Mouse (Mus musculus) CH12.LX (cell line): Measurements from ENCODE around the gene Tmem151b. TPM values are rescaled to one million over a fixed set of nuclear protein-coding genes. Genes with fewer than 3 reads are reported as not detected.

Experiments used
- DNase-seq: peaks from one replicate; pipeline ENCODE4 v3.0.0-alpha.2; 2013; ENCODE audit errors: extremely low read depth
- H3K27ac ChIP-seq: 2 replicates; pipeline ENCODE4 v1.5.1; 2012; ENCODE audit warnings: low read depth, mild to moderate bottlenecking, control low read depth, moderate library complexity; ENCODE audit not compliant: insufficient read depth
- H3K27me3 ChIP-seq: replicated peaks from 2 replicates; pipeline ENCODE3; 2012; ENCODE audit warnings: inconsistent platforms
- H3K36me3 ChIP-seq, 2 experiments: replicated peaks in 1 of 2; 2 replicates each; pipeline versions ENCODE3 to v1.6.1; 2012; ENCODE audit warnings: inconsistent platforms in 1 of 2, low read length in 1 of 2, mild to moderate bottlenecking in 1 of 2, mixed read lengths in 1 of 2, moderate library complexity in 1 of 2; ENCODE audit not compliant: control insufficient read depth in 1 of 2, insufficient read depth in 1 of 2
- H3K4me1 ChIP-seq, 2 experiments: 2 replicates each; pipeline ENCODE4 v1.6.1; 2012; ENCODE audit warnings: inconsistent platforms in 1 of 2, moderate library complexity in 1 of 2; ENCODE audit not compliant: insufficient read depth in 2 of 2, control insufficient read depth in 1 of 2
- H3K4me2 ChIP-seq: 2 replicates; pipeline ENCODE4 v1.6.1; 2012; ENCODE audit warnings: low read depth, mild to moderate bottlenecking, control low read depth; ENCODE audit not compliant: poor library complexity, insufficient read depth, severe bottlenecking
- H3K4me3 ChIP-seq, 3 experiments: fragments of 150-350 bp in 1 of 3; sonication (generic) in 1 of 3; replicated peaks in 1 of 3; 2 replicates each; pipeline versions ENCODE3 to v1.5.1; 2011 to 2012; ENCODE audit warnings: low read depth in 2 of 3, low read length in 2 of 3, mild to moderate bottlenecking in 2 of 3, moderate library complexity in 2 of 3, control low read depth in 1 of 3, improper control_type of control experiment in 1 of 3, inconsistent platforms in 1 of 3, mixed read lengths in 1 of 3; ENCODE audit not compliant: poor library complexity in 1 of 3
- H3K79me2 ChIP-seq: replicated peaks from 2 replicates; pipeline ENCODE4 v1.6.1; 2012; ENCODE audit warnings: mild to moderate bottlenecking, moderate library complexity; ENCODE audit not compliant: control insufficient read depth, poor library complexity, insufficient read depth, severe bottlenecking; ENCODE audit errors: extremely low read depth
- H3K9ac ChIP-seq: 2 replicates; pipeline ENCODE4 v1.6.1; 2012; ENCODE audit warnings: low read depth, mild to moderate bottlenecking, control low read depth, moderate library complexity; ENCODE audit not compliant: insufficient read depth
- H3K9me3 ChIP-seq: replicated peaks from 2 replicates; pipeline ENCODE3; 2012; ENCODE audit warnings: low read length, inconsistent platforms, mixed read lengths
- BHLHE40 ChIP-seq: IDR thresholded peaks from 2 replicates; pipeline ENCODE4 v1.6.1; 2011; ENCODE audit warnings: mild to moderate bottlenecking, low read depth, low read length, improper control_type of control experiment
- CHD1 ChIP-seq: IDR thresholded peaks from 2 replicates; pipeline ENCODE4 v1.6.1; 2012; ENCODE audit warnings: low read depth, low read length, improper control_type of control experiment, inconsistent platforms
- E2F4 ChIP-seq: IDR thresholded peaks from 2 replicates; pipeline ENCODE4 v1.6.1; 2011; ENCODE audit warnings: low read depth, low read length, improper control_type of control experiment; ENCODE audit not compliant: insufficient replicate concordance
- ELF1 ChIP-seq: IDR thresholded peaks from 2 replicates; pipeline ENCODE4 v1.6.1; 2014; ENCODE audit warnings: low read depth, mild to moderate bottlenecking, inconsistent platforms, low read length, improper control_type of control experiment
- EP300 ChIP-seq: IDR thresholded peaks from 2 replicates; pipeline ENCODE4 v1.6.1; 2011; ENCODE audit warnings: low read length, improper control_type of control experiment
- ETS1 ChIP-seq: conservative IDR thresholded peaks from 2 replicates; pipeline ENCODE4 v1.6.1; 2012; ENCODE audit warnings: low read depth, mild to moderate bottlenecking, inconsistent platforms, low read length, improper control_type of control experiment, moderate library complexity
- HCFC1 ChIP-seq: IDR thresholded peaks from 2 replicates; pipeline ENCODE4 v1.6.1; 2012; ENCODE audit warnings: low read depth, mild to moderate bottlenecking, inconsistent platforms, low read length, improper control_type of control experiment
- IRF4 ChIP-seq: IDR thresholded peaks from 2 replicates; pipeline ENCODE4 v1.6.1; 2014; ENCODE audit warnings: low read depth, mild to moderate bottlenecking, inconsistent platforms, low read length, improper control_type of control experiment
- JUN ChIP-seq: IDR thresholded peaks from 2 replicates; pipeline ENCODE4 v1.6.1; 2011; ENCODE audit warnings: low read depth, mild to moderate bottlenecking, low read length, improper control_type of control experiment, moderate library complexity; ENCODE audit not compliant: insufficient read depth
- JUND ChIP-seq: conservative IDR thresholded peaks from 2 replicates; pipeline ENCODE4 v1.6.1; 2011; ENCODE audit warnings: low read depth, low read length, improper control_type of control experiment
- KAT2A ChIP-seq: IDR thresholded peaks from 2 replicates; pipeline ENCODE4 v1.6.1; 2012; ENCODE audit warnings: low read length, improper control_type of control experiment, inconsistent platforms; ENCODE audit not compliant: insufficient replicate concordance
- MAX ChIP-seq: IDR thresholded peaks from 2 replicates; pipeline ENCODE4 v1.6.1; 2011; ENCODE audit warnings: low read length, improper control_type of control experiment
- MYC ChIP-seq: IDR thresholded peaks from 2 replicates; pipeline ENCODE4 v1.6.1; 2011; ENCODE audit warnings: low read depth, mild to moderate bottlenecking, improper control_type of control experiment, low read length
- NRF1 ChIP-seq: IDR thresholded peaks from 2 replicates; pipeline ENCODE4 v1.6.1; 2014; ENCODE audit warnings: low read depth, mild to moderate bottlenecking, inconsistent platforms, low read length, improper control_type of control experiment, moderate library complexity
- PAX5 ChIP-seq: IDR thresholded peaks from 2 replicates; pipeline ENCODE4 v1.6.1; 2012; ENCODE audit warnings: low read length, inconsistent platforms, mixed read lengths
- POLR2A ChIP-seq: IDR thresholded peaks from 2 replicates; pipeline ENCODE4 v1.6.1; 2011; ENCODE audit warnings: low read depth, mild to moderate bottlenecking, improper control_type of control experiment, low read length
- POLR2AphosphoS2 ChIP-seq: IDR thresholded peaks from 2 replicates; pipeline ENCODE4 v1.6.1; 2011; ENCODE audit warnings: low read depth, low read length, improper control_type of control experiment
- RCOR1 ChIP-seq: conservative IDR thresholded peaks from 2 replicates; pipeline ENCODE4 v1.6.1; 2012; ENCODE audit warnings: low read depth, mild to moderate bottlenecking, inconsistent platforms, low read length, improper control_type of control experiment
- TCF12 ChIP-seq: IDR thresholded peaks from 2 replicates; pipeline ENCODE4 v1.6.1; 2014; ENCODE audit warnings: low read depth, mild to moderate bottlenecking, inconsistent platforms, low read length, improper control_type of control experiment
- UBTF ChIP-seq: IDR thresholded peaks from 2 replicates; pipeline ENCODE4 v1.6.1; 2012; ENCODE audit warnings: low read depth, mild to moderate bottlenecking, inconsistent platforms, low read length, improper control_type of control experiment, moderate library complexity
- USF1 ChIP-seq: IDR thresholded peaks from 2 replicates; pipeline ENCODE4 v1.6.1; 2014; ENCODE audit warnings: low read depth, mild to moderate bottlenecking, inconsistent platforms, low read length, improper control_type of control experiment
- USF2 ChIP-seq: conservative IDR thresholded peaks from 2 replicates; pipeline ENCODE4 v1.6.1; 2011; ENCODE audit warnings: low read depth, low read length, improper control_type of control experiment
- ZKSCAN1 ChIP-seq: IDR thresholded peaks from 2 replicates; pipeline ENCODE4 v1.6.1; 2012; ENCODE audit warnings: low read depth, inconsistent platforms, low read length, improper control_type of control experiment, borderline replicate concordance
- ZMIZ1 ChIP-seq: IDR thresholded peaks from 2 replicates; pipeline ENCODE4 v1.6.1; 2012; ENCODE audit warnings: low read depth, mild to moderate bottlenecking, inconsistent platforms, low read length, improper control_type of control experiment
- ZNF384 ChIP-seq: IDR thresholded peaks from 2 replicates; pipeline ENCODE4 v1.6.1; 2012; ENCODE audit warnings: low read depth, low read length, improper control_type of control experiment, inconsistent platforms
- dilution Hi-C: fragments of 300-500 bp; cut with MboI; formaldehyde crosslinking; loops from 2 replicates; pipeline ENCODE4 v1.14.3; 2020; ENCODE audit warnings: low sequenced_read_pairs; ENCODE audit not compliant: extremely low pct_unique_long_range_greater_than_20kb, extremely low pct_ligation_motif_present
- in situ Hi-C: fragments of 300-500 bp; cut with MboI; formaldehyde crosslinking; loops from 3 replicates; pipeline ENCODE4 v1.14.3; 2019; ENCODE audit warnings: low sequenced_read_pairs, low pct_ligation_motif_present, low pct_unique_long_range_greater_than_20kb, mixed read lengths
- polyA plus RNA-seq: library from polyadenylated mRNA; unstranded; fragments of >175 nt; gene quantifications from 2 replicates; pipeline ENCODE4 v1.2.1, GENCODE M21; 2012; ENCODE audit warnings: low read depth; ENCODE audit not compliant: insufficient read length
- total RNA-seq, 2 experiments: library from RNA; depleted of rRNA; stranded (reverse); fragments of 300-350 nt in 1 of 2; fragments of >200 nt in 1 of 2; gene quantifications; 2 replicates each; pipeline ENCODE4 v1.2.3; 2012 to 2014

The Tmem151b gene
- total and polyA plus RNA-seq, 3 experiments: 0.12 to 0.53 (median 0.42) TPM

- Histone ChIP-seq H3K79me2 (no peaks in the 10 kb centered on the region), H3K27ac (no peak overlapping the region), H3K4me2 (no peak overlapping the region), H3K4me3 (no peak overlapping the region), H3K4me1 (peaks cover 8 to 43% of the 10 kb centered on the region in 2 experiments), H3K27me3 (no peaks in the 10 kb centered on the region), H3K9me3 (no peaks in the 10 kb centered on the region), H3K36me3 (no peaks in the 10 kb centered on the region), H3K9ac (no peak overlapping the region)
- DNase-seq: no peak
- in situ Hi-C loops (no loop called here), dilution Hi-C loops (no loop called here)
- TF ChIP-seq NRF1 (no peak), PAX5 (no peak), UBTF (no peak), BHLHE40 (no peak), JUN (no peak), MAX (no peak), TCF12 (no peak), ZNF384 (no peak), IRF4 (no peak), ETS1 (no peak), ELF1 (no peak)
Observed at GRCm38 (mm10) chr17:45578242-45578641, 28.8 kb upstream of the Tmem151b start.

- Histone ChIP-seq H3K4me1 (peaks cover 7 to 31% of the 10 kb centered on the region in 2 experiments), H3K27ac (no peak overlapping the region), H3K36me3 (peaks cover 14 to 21% of the 10 kb centered on the region in 2 experiments), H3K9me3 (no peaks in the 10 kb centered on the region), H3K79me2 (peaks cover 27% of the 10 kb centered on the region), H3K9ac (peak overlapping the region; percentile 81; the same call in 1 of the 2 replicates), H3K27me3 (no peaks in the 10 kb centered on the region), H3K4me2 (no peak overlapping the region), H3K4me3 (no peak overlapping the region)
- no peak for DNase-seq
- TF ChIP-seq RCOR1 (no peak), JUND (no peak), ZKSCAN1 (no peak), EP300 (no peak), IRF4 (no peak), USF2 (no peak), ETS1 (no peak), HCFC1 (no peak), POLR2AphosphoS2 (no peak), JUN (no peak), MYC (no peak), POLR2A (no peak), ZMIZ1 (no peak), USF1 (no peak), E2F4 (no peak), ZNF384 (no peak), KAT2A (no peak), CHD1 (no peak), MAX (no peak)
- dilution Hi-C loops (no loop called here), in situ Hi-C loops (no loop called here)
Observed at GRCm38 (mm10) chr17:45575123-45575897, 25.8 kb upstream of the Tmem151b start.
